ENCODE assay signal across 32 mouse cellular contexts in the genomic region with DNA sequence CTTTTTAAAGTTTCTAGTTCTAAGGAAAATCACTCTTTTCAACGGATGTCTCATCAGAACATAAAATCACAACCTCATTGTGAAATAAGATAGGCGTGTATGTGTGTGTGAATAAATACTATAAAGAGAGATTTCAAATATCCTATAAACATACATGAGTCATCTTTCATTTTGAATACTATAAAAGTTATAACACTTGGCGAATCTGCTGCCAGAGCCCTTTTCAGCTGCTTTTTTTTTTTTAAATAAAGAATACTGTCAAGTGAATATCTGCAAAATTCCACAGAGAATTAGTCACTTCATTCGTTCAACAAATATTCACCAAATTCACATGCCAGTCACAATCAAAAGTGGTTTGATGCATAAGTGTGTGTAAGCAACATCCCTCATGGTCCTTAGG. TPM values are rescaled to one million over a fixed set of nuclear protein-coding genes. Genes with fewer than 3 reads are reported as not detected.
A peak's percentile ranks its signal among the peaks of the same experiment; 100 is the strongest.
DNase-seq lines count a peak whose midpoint lies in the region; ATAC-seq and TF ChIP-seq lines count a peak whose summit lies in the region.
"Had no signal": no experiment of that assay in that cellular context is flagged by ENCODE, and none has a peak within 500 bp of the region (broad histone marks: within the 10 kb centered on the region; RNA-seq: fewer than 3 reads in every experiment).

No protein-coding gene starts in this region.

- no peaks in the 10 kb centered on the region for H3K27me3 ChIP-seq in intestine, embryonic 15.5 days (replicated peaks)
- no peaks in the 10 kb centered on the region for H3K27me3 ChIP-seq in intestine, embryonic 16.5 days (replicated peaks; ENCODE audit: control insufficient read depth, insufficient read depth, low read length)
- no peaks in the 10 kb centered on the region for H3K27me3 ChIP-seq in CH12.LX (replicated peaks)
- no peaks in the 10 kb centered on the region for H3K27me3 ChIP-seq in G1E (ENCODE audit: insufficient read depth, low read length)
- peaks cover 5% of the 10 kb centered on the region; the same call in 1 of the 2 replicates for H3K27me3 ChIP-seq in liver, embryonic 13.5 days
- no peaks in the 10 kb centered on the region for H3K27me3 ChIP-seq in hindbrain, embryonic 11.5 days (ENCODE audit: control insufficient read depth, insufficient read depth, low read length)
- H3K27me3 ChIP-seq: embryonic facial prominence, embryonic 12.5 days; heart, embryonic 12.5 days; midbrain, embryonic 12.5 days; neural tube, embryonic 13.5 days had no signal

- H3K36me3 ChIP-seq in intestine, embryonic 15.5 days = no peaks in the 10 kb centered on the region
- H3K36me3 ChIP-seq in intestine, embryonic 16.5 days (ENCODE audit: control insufficient read depth, insufficient read depth, low read length) = no peaks in the 10 kb centered on the region
- peaks cover 0 to 24% of the 10 kb centered on the region in 2 experiments for H3K36me3 ChIP-seq in CH12.LX (replicated peaks in 1 of 2; ENCODE audit: control insufficient read depth in 1 of 2, insufficient read depth in 1 of 2, low read length in 1 of 2)
- peaks cover 21% of the 10 kb centered on the region for H3K36me3 ChIP-seq in G1E (replicated peaks)
- H3K36me3 ChIP-seq in liver, embryonic 13.5 days = no peaks in the 10 kb centered on the region
- H3K36me3 ChIP-seq in hindbrain, embryonic 11.5 days (ENCODE audit: control insufficient read depth, insufficient read depth, low read length) = no peaks in the 10 kb centered on the region
- H3K36me3 ChIP-seq: embryonic facial prominence, embryonic 12.5 days; heart, embryonic 12.5 days; hindbrain, embryonic 10.5 days; midbrain, embryonic 12.5 days; neural tube, embryonic 13.5 days had no signal

- dilution Hi-C loops in CH12.LX (cut with MboI; ENCODE audit: extremely low pct_ligation_motif_present, extremely low pct_unique_long_range_greater_than_20kb, low sequenced_read_pairs) = no loop called here

- no peak overlapping the region for H3K4me2 ChIP-seq in intestine, embryonic 15.5 days (replicated peaks)
- H3K4me2 ChIP-seq in intestine, embryonic 16.5 days (ENCODE audit: low read depth, low read length) = no peak overlapping the region
- peak overlapping the region; percentile 67 for H3K4me2 ChIP-seq in CH12.LX (ENCODE audit: insufficient read depth, low read depth, poor library complexity, severe bottlenecking)
- peak overlapping the region; percentile 34; the same call in 1 of the 2 replicates for H3K4me2 ChIP-seq in liver, embryonic 13.5 days
- no peak overlapping the region for H3K4me2 ChIP-seq in hindbrain, embryonic 11.5 days (replicated peaks; ENCODE audit: low read depth, low read length)
- H3K4me2 ChIP-seq: embryonic facial prominence, embryonic 12.5 days; heart, embryonic 12.5 days; lung, embryonic 14.5 days; midbrain, embryonic 12.5 days; neural tube, embryonic 13.5 days had no signal

- in situ Hi-C loops in CH12.LX (cut with MboI; ENCODE audit: low pct_ligation_motif_present, low pct_unique_long_range_greater_than_20kb, low sequenced_read_pairs) = no loop called here

- peaks cover 4% of the 10 kb centered on the region for H3K79me2 ChIP-seq in CH12.LX (replicated peaks; ENCODE audit: control insufficient read depth, extremely low read depth, insufficient read depth, poor library complexity, severe bottlenecking)

- ATAC-seq in intestine, embryonic 15.5 days = 0 out of 2 replicates have a peak, but pooled peaks have one; percentile 14
- ATAC-seq in intestine, embryonic 16.5 days = no peak
- ATAC-seq in G1E (ENCODE audit: extremely low read depth, insufficient number of reproducible peaks, low FRiP score, poor library complexity, severe bottlenecking) = no peak
- ATAC-seq in liver, embryonic 13.5 days (ENCODE audit: low read depth) = no peak
- no peak for ATAC-seq in hindbrain, embryonic 11.5 days (ENCODE audit: low FRiP score)
- ATAC-seq: CD4-positive, CD25-positive, alpha-beta regulatory T cell, adult 4 months; forebrain, embryonic 16.5 days; hindbrain, embryonic 16.5 days had no signal

- H3K27ac ChIP-seq in intestine, embryonic 15.5 days = no peak overlapping the region
- H3K27ac ChIP-seq in intestine, embryonic 16.5 days (ENCODE audit: low read length) = no peak overlapping the region; the same call in 1 of the 2 replicates
- peak overlapping the region; percentile 4; the same call in 1 of the 2 replicates for H3K27ac ChIP-seq in CH12.LX (ENCODE audit: insufficient read depth, low read depth)
- no peak overlapping the region for H3K27ac ChIP-seq in liver, embryonic 13.5 days
- no peak overlapping the region for H3K27ac ChIP-seq in hindbrain, embryonic 11.5 days (ENCODE audit: low read depth, low read length)
- H3K27ac ChIP-seq: embryonic facial prominence, embryonic 12.5 days; heart, adult 2 months; hindbrain, embryonic 10.5 days; midbrain, embryonic 12.5 days; neural tube, embryonic 13.5 days; stomach, postnatal 0 days had no signal

- no peaks in the 10 kb centered on the region for H3K4me1 ChIP-seq in intestine, embryonic 15.5 days (replicated peaks)
- H3K4me1 ChIP-seq in intestine, embryonic 16.5 days (ENCODE audit: control insufficient read depth, insufficient read depth, low read length) = 0 out of 2 replicates have a peak, but pooled peaks cover 5% of the 10 kb centered on the region
- H3K4me1 ChIP-seq in CH12.LX (ENCODE audit: control insufficient read depth in 1 of 2, insufficient read depth in 2 of 2) (peaks cover 0 to 35% of the 10 kb centered on the region in 2 experiments; a peak in 2 of 4 replicates), G1E (ENCODE audit: insufficient read depth, low read depth, low read length) (peaks cover 65% of the 10 kb centered on the region)
- peaks cover 31% of the 10 kb centered on the region for H3K4me1 ChIP-seq in liver, embryonic 13.5 days (replicated peaks)
- no peaks in the 10 kb centered on the region for H3K4me1 ChIP-seq in hindbrain, embryonic 11.5 days (replicated peaks; ENCODE audit: control insufficient read depth, insufficient read depth, low read length)
- H3K4me1 ChIP-seq: embryonic facial prominence, embryonic 12.5 days; hindbrain, embryonic 10.5 days; midbrain, embryonic 12.5 days; neural tube, embryonic 13.5 days had no signal

- 76% methylated on average over 4 of the region's 4 CpGs for WGBS in intestine, embryonic 15.5 days
- WGBS in intestine, embryonic 16.5 days = 72% methylated on average over 4 of the region's 4 CpGs
- WGBS in liver, embryonic 13.5 days (ENCODE audit: insufficient replicate concordance) = 72% methylated on average over 4 of the region's 4 CpGs
- 89% methylated on average over 4 of the region's 4 CpGs for WGBS in hindbrain, embryonic 11.5 days

- no peak for DNase-seq in CH12.LX (ENCODE audit: extremely low read depth)
- DNase-seq in G1E (ENCODE audit: low spot score) = no peak
- DNase-seq in liver, embryonic 13.5 days = no peak
- DNase-seq in ovary, postnatal 14 days (ENCODE audit: low spot score) = no peak
- no peak for DNase-seq in urinary bladder, adult 2 months (ENCODE audit: low spot score)
- DNase-seq in hindbrain, embryonic 11.5 days (ENCODE audit: low spot score) = no peak
- DNase-seq: adrenal gland, postnatal 14 days; cerebellum, adult 11 months; cerebellum, adult 9-11 months; embryo, embryonic 11 days; heart, adult 2 months; heart, postnatal 14 days; kidney, adult 9 months; kidney, postnatal 10 days; layer of hippocampus, postnatal 36 days; lung, embryonic 14.5 days; lung, postnatal 14 days; retina, postnatal 1 day; right cerebral cortex, postnatal 25 days; thymus, adult 18-20 months; thymus, postnatal 25 days had no signal

- no peaks in the 10 kb centered on the region for H3K9me3 ChIP-seq in intestine, embryonic 15.5 days
- H3K9me3 ChIP-seq in intestine, embryonic 16.5 days (ENCODE audit: control insufficient read depth, low read length) = no peaks in the 10 kb centered on the region
- no peaks in the 10 kb centered on the region for H3K9me3 ChIP-seq in CH12.LX (replicated peaks; ENCODE audit: low read length)
- H3K9me3 ChIP-seq in G1E (replicated peaks) = no peaks in the 10 kb centered on the region
- no peaks in the 10 kb centered on the region for H3K9me3 ChIP-seq in liver, embryonic 13.5 days (replicated peaks)
- H3K9me3 ChIP-seq in hindbrain, embryonic 11.5 days (ENCODE audit: control insufficient read depth, low read length) = no peaks in the 10 kb centered on the region
- H3K9me3 ChIP-seq: embryonic facial prominence, embryonic 12.5 days; heart, embryonic 12.5 days; hindbrain, embryonic 10.5 days; midbrain, embryonic 12.5 days; neural tube, embryonic 13.5 days had no signal

- no peak for TF ChIP-seq CTCF in CH12.LX (conservative IDR thresholded peaks at IDR 0.05 in 1 of 2, IDR thresholded peaks at IDR 0.05 in 1 of 2; ENCODE audit: low read depth in 2 of 2, low read length in 2 of 2)
- TF ChIP-seq CTCF in G1E (IDR thresholded peaks at IDR 0.05; ENCODE audit: low read depth, low read length) = no peak

- no peak overlapping the region for H3K4me3 ChIP-seq in intestine, embryonic 15.5 days (replicated peaks)
- H3K4me3 ChIP-seq in intestine, embryonic 16.5 days (ENCODE audit: low read length) = no peak overlapping the region
- H3K4me3 ChIP-seq in CH12.LX (replicated peaks in 1 of 3; ENCODE audit: low read depth in 2 of 3, low read length in 2 of 3, poor library complexity in 1 of 3) (peak overlapping the region; percentile 56 to 97 (median 60)), G1E (ENCODE audit: low read depth, low read length) (peak overlapping the region; percentile 68)
- peak overlapping the region; percentile 35 for H3K4me3 ChIP-seq in liver, embryonic 13.5 days (replicated peaks)
- no peak overlapping the region for H3K4me3 ChIP-seq in hindbrain, embryonic 11.5 days (ENCODE audit: low read depth, low read length)
- H3K4me3 ChIP-seq: embryonic facial prominence, embryonic 12.5 days; heart, adult 2 months; heart, embryonic 12.5 days; hindbrain, embryonic 10.5 days; midbrain, embryonic 12.5 days; neural tube, embryonic 13.5 days had no signal

- no peak for TF ChIP-seq RAD21 in CH12.LX (IDR thresholded peaks at IDR 0.05; ENCODE audit: low read depth, low read length)

- H3K9ac ChIP-seq in intestine, embryonic 15.5 days = no peak overlapping the region
- no peak overlapping the region for H3K9ac ChIP-seq in intestine, embryonic 16.5 days (ENCODE audit: low read depth, low read length)
- H3K9ac ChIP-seq in CH12.LX (ENCODE audit: insufficient read depth, low read depth) = peak overlapping the region; percentile 100
- no peak overlapping the region for H3K9ac ChIP-seq in liver, embryonic 13.5 days
- H3K9ac ChIP-seq in hindbrain, embryonic 11.5 days (ENCODE audit: low read depth, low read length) = no peak overlapping the region
- H3K9ac ChIP-seq: embryonic facial prominence, embryonic 12.5 days; heart, embryonic 12.5 days; lung, embryonic 14.5 days; midbrain, embryonic 12.5 days; neural tube, embryonic 13.5 days had no signal

- TF ChIP-seq EP300 in CH12.LX (IDR thresholded peaks at IDR 0.05; ENCODE audit: low read length) = no peak

- TF ChIP-seq POLR2A in CH12.LX (IDR thresholded peaks at IDR 0.05; ENCODE audit: low read depth, low read length) = no peak

RNA-seq across cellular contexts. Expression of a gene that starts 13.2 kb away (rescaled TPM):
- polyA plus RNA-seq in intestine, embryonic 15.5 days (2015; fragmentation: Nextera tagmentation; extraction: Ambion mirVana) = 20.1 and 24.7 TPM in 2 replicates
- 6.1 and 7.5 TPM in 2 replicates for polyA plus RNA-seq in intestine, embryonic 16.5 days (2015; fragmentation: Nextera tagmentation; extraction: Ambion mirVana)
- total RNA-seq in CH12.LX (2012; rRNA removed) (16.3 and 19.7 TPM in 2 replicates), CH12.LX (2014; rRNA removed) (17.3 and 21.1 TPM in 2 replicates), G1E (2014; fragmentation: Nextera tagmentation) (167 and 186 TPM in 2 replicates), G1E (2017) (36.8 and 40.2 TPM in 2 replicates)
- polyA plus RNA-seq in CH12.LX (2012; ENCODE audit: insufficient read length, low read depth) (85.5 and 99.3 TPM in 2 replicates), G1E (2012) (31.7 and 34.2 TPM in 2 replicates)
- 22.3 and 27.6 TPM in 2 replicates for polyA plus RNA-seq in liver, embryonic 13.5 days (2015; fragmentation: Nextera tagmentation; extraction: Ambion mirVana)
- polyA plus RNA-seq in urinary bladder, adult 2 months (2012; rRNA removed) = 8.0 and 12.0 TPM in 2 replicates
- polyA plus RNA-seq in hindbrain, embryonic 11.5 days (2014; fragmentation: Nextera tagmentation; extraction: Ambion mirVana) = 29.7 and 30.5 TPM in 2 replicates

Comparison
In these comparisons a context has a peak if more than half of its experiments do, and no peak if none do; other contexts are left out.
1. H3K4me2 ChIP-seq: peak in CH12.LX (single experiment) and liver, embryonic 13.5 days (single experiment); none in intestine, embryonic 15.5 days (single experiment), intestine, embryonic 16.5 days (single experiment) and hindbrain, embryonic 11.5 days (single experiment).
2. H3K4me3 ChIP-seq: peak in CH12.LX (3 of 3), G1E (single experiment) and liver, embryonic 13.5 days (single experiment); none in intestine, embryonic 15.5 days (single experiment), intestine, embryonic 16.5 days (single experiment) and hindbrain, embryonic 11.5 days (single experiment).